Mouse (Mus musculus) hindbrain, embryonic 14.5 days (tissue): Measurements from ENCODE around the gene Dand5. TPM values are rescaled to one million over a fixed set of nuclear protein-coding genes. Genes with fewer than 3 reads are reported as not detected.

Experiments
- ATAC-seq: fragments of 200-750 bp; cut with Nextera tagmentation; 2 replicates; pipeline ENCODE4 v1.8.0; 2017; ENCODE audit warnings: moderate number of reproducible peaks, mild to moderate bottlenecking, moderate TSS enrichment, moderate library complexity; ENCODE audit not compliant: low FRiP score
- DNase-seq: peaks from one replicate; pipeline ENCODE4 v3.0.0-alpha.2; 2015; ENCODE audit warnings: low spot score
- H3K27ac ChIP-seq: fragments of 300-500 bp; sonication (generic); 2 replicates; pipeline ENCODE4 v1.5.1; 2014; ENCODE audit warnings: mild to moderate bottlenecking, moderate library complexity
- H3K27me3 ChIP-seq: fragments of 300-500 bp; sonication (generic); 2 replicates; pipeline ENCODE4 v1.6.1; 2014; ENCODE audit warnings: mild to moderate bottlenecking, low read length, mixed read lengths; ENCODE audit not compliant: control insufficient read depth, insufficient read depth
- H3K36me3 ChIP-seq: fragments of 300-500 bp; sonication (generic); replicated peaks from 2 replicates; pipeline ENCODE4 v1.6.1; 2014; ENCODE audit not compliant: control insufficient read depth, insufficient read depth
- H3K4me1 ChIP-seq: fragments of 300-500 bp; sonication (generic); replicated peaks from 2 replicates; pipeline ENCODE4 v1.6.1; 2014; ENCODE audit warnings: antibody characterized with exemption, low read length, mixed read lengths; ENCODE audit not compliant: control insufficient read depth, insufficient read depth
- H3K4me2 ChIP-seq: fragments of 300-500 bp; sonication (generic); replicated peaks from 2 replicates; pipeline ENCODE4 v1.6.1; 2014; ENCODE audit warnings: mild to moderate bottlenecking, moderate library complexity
- H3K4me3 ChIP-seq: fragments of 300-500 bp; sonication (generic); replicated peaks from 2 replicates; pipeline ENCODE4 v1.5.1; 2014; ENCODE audit warnings: mild to moderate bottlenecking, low read length
- H3K9ac ChIP-seq: fragments of 300-500 bp; sonication (generic); 2 replicates; pipeline ENCODE4 v1.6.1; 2014
- H3K9me3 ChIP-seq: fragments of 300-500 bp; sonication (generic); 2 replicates; pipeline ENCODE4 v1.6.1; 2016; ENCODE audit warnings: low read length; ENCODE audit not compliant: control insufficient read depth
- WGBS: fragments of 180-500 bp; shearing (Covaris S2); extraction: QIAGEN DNeasy Blood & Tissue Kit; methylation state at CpG from one replicate; pipeline ENCODE4 v1.1.7; 2014; 5-methylcytosine and 5-hydroxymethylcytosine counted together
- polyA plus RNA-seq: library from polyadenylated mRNA; unstranded; fragments of >200 nt; fragmentation: Nextera tagmentation; extraction: Ambion mirVana; gene quantifications from 2 replicates; pipeline ENCODE4 v1.2.1, GENCODE M21; 2014

Dand5 gene
- polyA plus RNA-seq, 1 experiment from 2014 or later, result 14.6 TPM

GRCm38 (mm10) chr8:84797256-84797797 is 25.3 kb downstream of the Dand5 start:
- Histone ChIP-seq H3K27ac (peak overlapping the region; percentile 86; the same call in 1 of the 2 replicates), H3K4me1 (peaks cover 12% of the 10 kb centered on the region)

GRCm38 (mm10) chr8:84794486-84794885 is 28.1 kb downstream of the Dand5 start:
- WGBS, result 41% methylated on average over 7 of the region's 7 CpGs
- Histone ChIP-seq H3K4me1 (peaks cover 28% of the 10 kb centered on the region), H3K9me3 (no peaks in the 10 kb centered on the region), H3K4me2 (peak overlapping the region; percentile 29), H3K9ac (no peak overlapping the region), H3K27me3 (peaks cover 89% of the 10 kb centered on the region), H3K27ac (peak overlapping the region; percentile 88), H3K4me3 (no peak overlapping the region), H3K36me3 (peaks cover 6% of the 10 kb centered on the region; the same call in 1 of the 2 replicates)
- peak; percentile 29 for ATAC-seq
- no peak for DNase-seq

More at GRCm38 (mm10) chr8:84797256-84797797, 25.3 kb downstream of the Dand5 start:
- peaks cover 6% of the 10 kb centered on the region; the same call in 1 of the 2 replicates for H3K36me3 ChIP-seq
- H3K4me3 ChIP-seq, result peak overlapping the region; percentile 44; the same call in 1 of the 2 replicates
- no peaks in the 10 kb centered on the region for H3K9me3 ChIP-seq
- WGBS, result 78% methylated on average over 15 of the region's 15 CpGs
- DNase-seq (no peak), ATAC-seq (no peak)
- no peak overlapping the region for H3K9ac ChIP-seq
- peak overlapping the region; percentile 92 for H3K4me2 ChIP-seq
- peaks cover 83% of the 10 kb centered on the region for H3K27me3 ChIP-seq

DNA sequence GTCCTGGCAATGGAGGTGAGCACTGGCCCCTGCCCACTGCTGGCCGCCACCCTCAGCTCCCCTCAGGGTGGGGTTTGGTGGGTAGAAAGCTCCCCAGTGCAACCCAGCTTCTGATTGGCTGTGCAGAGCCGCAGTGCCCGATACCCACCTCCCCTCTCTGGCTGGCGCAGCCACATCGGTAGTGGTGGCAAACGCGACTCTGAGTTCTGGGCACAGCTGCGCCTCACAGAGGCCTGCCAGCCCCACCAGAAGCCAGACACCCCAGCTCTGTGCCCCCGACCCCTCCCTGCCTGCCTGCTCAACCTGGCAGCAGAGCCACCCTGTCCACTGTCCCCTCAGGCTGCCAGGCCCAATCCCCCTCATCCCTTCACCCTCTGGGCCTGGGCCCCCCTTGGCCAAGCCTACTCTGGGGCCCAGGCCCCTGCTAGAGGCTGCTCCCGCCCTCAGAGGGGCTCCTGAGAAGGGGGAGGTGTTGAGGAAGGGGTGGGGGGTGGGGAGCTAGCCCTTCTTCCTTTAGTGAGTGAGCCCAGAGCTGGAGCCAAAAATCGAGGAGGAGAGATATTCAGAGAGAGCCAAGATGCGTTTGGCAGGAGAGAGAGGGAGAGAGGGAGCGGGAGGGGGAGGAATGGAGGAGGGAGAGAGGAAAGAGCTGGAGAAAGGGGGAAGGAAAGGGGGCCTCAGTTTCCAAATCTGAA is 28.7 kb downstream of the Dand5 start:
- ATAC-seq (peak; percentile 88), DNase-seq (no peak)
- no peak overlapping the region for H3K9ac ChIP-seq
- H3K27me3 ChIP-seq, result peaks cover 90% of the 10 kb centered on the region
- peak overlapping the region; percentile 88 for H3K27ac ChIP-seq
- H3K4me3 ChIP-seq, result no peak overlapping the region
- peak overlapping the region; percentile 29 for H3K4me2 ChIP-seq
- no peaks in the 10 kb centered on the region for H3K9me3 ChIP-seq
- peaks cover 6% of the 10 kb centered on the region; the same call in 1 of the 2 replicates for H3K36me3 ChIP-seq
- WGBS, result 47% methylated on average over 13 of the region's 13 CpGs
- peaks cover 34% of the 10 kb centered on the region for H3K4me1 ChIP-seq

DNA sequence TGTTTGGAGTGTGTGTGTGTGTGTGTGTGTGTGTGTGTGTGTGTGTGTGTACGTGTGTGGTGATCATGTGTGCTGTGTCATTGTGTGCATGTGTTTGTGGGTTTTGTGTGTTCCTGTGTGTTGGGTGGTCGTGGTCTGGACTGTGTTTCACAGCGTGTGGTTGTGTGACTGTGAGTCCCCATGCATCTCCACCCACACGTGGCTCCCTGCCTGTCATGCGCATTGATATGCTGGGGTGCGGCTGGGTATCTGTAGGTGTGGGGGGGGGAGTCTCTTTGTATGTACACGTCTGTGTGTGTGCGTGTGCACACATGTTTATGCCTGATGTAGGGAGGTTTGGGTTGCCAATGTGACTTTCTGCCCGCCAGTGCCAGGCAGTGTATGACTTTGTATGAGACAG is 29.5 kb downstream of the Dand5 start:
- Histone ChIP-seq H3K4me1 (peaks cover 40% of the 10 kb centered on the region), H3K36me3 (peaks cover 6% of the 10 kb centered on the region; the same call in 1 of the 2 replicates), H3K9me3 (no peaks in the 10 kb centered on the region), H3K4me3 (no peak overlapping the region), H3K9ac (no peak overlapping the region), H3K27me3 (peaks cover 90% of the 10 kb centered on the region), H3K4me2 (peak overlapping the region; percentile 29; the same call in 1 of the 2 replicates), H3K27ac (peak overlapping the region; percentile 88)
- no peak for ATAC-seq
- no peak for DNase-seq
- WGBS, result 78% methylated on average over 9 of the region's 9 CpGs

GRCm38 (mm10) chr8:84792429-84792947 is 30.1 kb downstream of the Dand5 start:
- Histone ChIP-seq H3K4me2 (no peak overlapping the region), H3K36me3 (peaks cover 6% of the 10 kb centered on the region; the same call in 1 of the 2 replicates), H3K27ac (no peak overlapping the region), H3K4me3 (no peak overlapping the region), H3K9ac (no peak overlapping the region), H3K4me1 (peaks cover 43% of the 10 kb centered on the region), H3K27me3 (peaks cover 90% of the 10 kb centered on the region), H3K9me3 (no peaks in the 10 kb centered on the region)
- DNase-seq (no peak), ATAC-seq (no peak)
- 80% methylated on average over 12 of the region's 12 CpGs for WGBS

DNA sequence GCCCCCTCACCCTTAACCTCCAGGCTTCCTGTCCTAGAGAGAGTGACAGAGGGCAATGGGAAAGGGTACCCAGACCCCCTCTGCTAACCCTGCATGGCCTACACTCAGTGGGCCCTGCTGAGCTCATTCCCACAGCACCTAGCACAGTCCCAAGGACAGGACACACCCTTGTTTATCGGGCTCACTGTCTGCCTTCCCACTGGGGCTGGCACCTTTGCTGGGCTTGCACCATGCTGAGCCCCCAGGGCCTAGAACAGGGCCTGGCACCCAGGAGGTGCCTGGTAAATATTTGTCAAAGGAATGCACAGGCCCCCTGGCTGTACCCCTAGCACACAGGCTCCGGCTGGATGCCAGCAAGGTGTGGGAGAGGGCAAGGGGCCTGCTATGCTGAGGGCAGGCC is 32.1 kb downstream of the Dand5 start:
- Histone ChIP-seq H3K4me2 (no peak overlapping the region), H3K9ac (peak overlapping the region; percentile 40; the same call in 1 of the 2 replicates), H3K27me3 (peaks cover 89% of the 10 kb centered on the region), H3K9me3 (no peaks in the 10 kb centered on the region), H3K4me3 (no peak overlapping the region), H3K4me1 (peaks cover 50% of the 10 kb centered on the region), H3K36me3 (no peaks in the 10 kb centered on the region), H3K27ac (no peak overlapping the region)
- DNase-seq (no peak), ATAC-seq (no peak)
- WGBS, result 70% methylated on average over 2 of the region's 2 CpGs

- Histone ChIP-seq H3K4me1 (peaks cover 49% of the 10 kb centered on the region), H3K4me3 (no peak overlapping the region), H3K9ac (no peak overlapping the region), H3K27me3 (peaks cover 92% of the 10 kb centered on the region), H3K4me2 (no peak overlapping the region), H3K36me3 (no peaks in the 10 kb centered on the region), H3K9me3 (no peaks in the 10 kb centered on the region), H3K27ac (no peak overlapping the region)
- DNase-seq (no peak), ATAC-seq (no peak)
- 68% methylated on average over 9 of the region's 9 CpGs for WGBS
Observed at GRCm38 (mm10) chr8:84789855-84790486, 32.7 kb downstream of the Dand5 start.

- Histone ChIP-seq H3K4me3 (no peak overlapping the region), H3K27me3 (peaks cover 92% of the 10 kb centered on the region), H3K36me3 (no peaks in the 10 kb centered on the region), H3K4me2 (no peak overlapping the region), H3K9me3 (no peaks in the 10 kb centered on the region), H3K9ac (no peak overlapping the region), H3K4me1 (peaks cover 49% of the 10 kb centered on the region), H3K27ac (no peak overlapping the region)
- WGBS, result 54% methylated on average over 5 of the region's 5 CpGs
- DNase-seq (no peak), ATAC-seq (no peak)
Observed at GRCm38 (mm10) chr8:84789345-84789744, 33.3 kb downstream of the Dand5 start.

- Histone ChIP-seq H3K4me3 (no peak overlapping the region), H3K27me3 (peaks cover 92% of the 10 kb centered on the region), H3K9me3 (no peaks in the 10 kb centered on the region), H3K9ac (0 out of 2 replicates have a peak overlapping the region, but pooled peaks have one; percentile 7), H3K27ac (no peak overlapping the region), H3K36me3 (no peaks in the 10 kb centered on the region), H3K4me1 (peaks cover 52% of the 10 kb centered on the region), H3K4me2 (no peak overlapping the region)
- DNase-seq (no peak), ATAC-seq (no peak)
- WGBS, result 16% methylated on average over 11 of the region's 11 CpGs
Observed at GRCm38 (mm10) chr8:84788896-84789295, 33.7 kb downstream of the Dand5 start.
